Mouse (Mus musculus): Measurements from ENCODE around the gene Usp24.
A peak's percentile ranks its signal among the peaks of the same experiment; 100 is the strongest.

Gene Usp24

GRCm38 (mm10) chr4:106315921-106316350, at the start of gene Usp24:
Usp24 (plus strand) TSS chr4:106316213.
- peak; percentile 84 for DNase-seq (ENCODE audit: low read depth)

GRCm38 (mm10) chr4:106276937-106277336, 39.1 kb upstream of the Usp24 start:
- DNase-seq (ENCODE audit: low read depth) = no peak

GRCm38 (mm10) chr4:106279177-106279576, 36.8 kb upstream of the Usp24 start:
- DNase-seq (ENCODE audit: low read depth) = no peak

GRCm38 (mm10) chr4:106281128-106281491, 34.9 kb upstream of the Usp24 start:
- no peak for DNase-seq (ENCODE audit: low read depth)

GRCm38 (mm10) chr4:106281492-106282122, 34.4 kb upstream of the Usp24 start:
- no peak for DNase-seq (ENCODE audit: low read depth)

GRCm38 (mm10) chr4:106282123-106282510, 33.9 kb upstream of the Usp24 start:
- no peak for DNase-seq (ENCODE audit: low read depth)

GRCm38 (mm10) chr4:106286958-106287743, 28.9 kb upstream of the Usp24 start:
- no peak for DNase-seq (ENCODE audit: low read depth)

GRCm38 (mm10) chr4:106290201-106290600, 25.8 kb upstream of the Usp24 start:
- DNase-seq (ENCODE audit: low read depth) = no peak

- no peak for DNase-seq (ENCODE audit: low read depth)
These were observed 23.2 kb upstream of the Usp24 start for GRCm38 (mm10) chr4:106292823-106293222.

- DNase-seq (ENCODE audit: low read depth) = peak; percentile 78
These were observed 22.5 kb upstream of the Usp24 start for GRCm38 (mm10) chr4:106293378-106294090.

GRCm38 (mm10) chr4:106295696-106296095, 20.3 kb upstream of the Usp24 start:
- DNase-seq (ENCODE audit: low read depth) = no peak

GRCm38 (mm10) chr4:106296412-106297086, 19.5 kb upstream of the Usp24 start:
- DNase-seq (ENCODE audit: low read depth) = no peak

- DNase-seq (ENCODE audit: low read depth) = no peak
These were observed 14.7 kb upstream of the Usp24 start for GRCm38 (mm10) chr4:106301346-106301745.

GRCm38 (mm10) chr4:106308090-106308489, 7.9 kb upstream of the Usp24 start:
- DNase-seq (ENCODE audit: low read depth) = no peak

GRCm38 (mm10) chr4:106312651-106313050, 3.4 kb upstream of the Usp24 start:
- DNase-seq (ENCODE audit: low read depth) = no peak

GRCm38 (mm10) chr4:106313070-106313469, 2.9 kb upstream of the Usp24 start:
- DNase-seq (ENCODE audit: low read depth) = peak; percentile 54

GRCm38 (mm10) chr4:106313874-106314273, 2.1 kb upstream of the Usp24 start:
- DNase-seq (ENCODE audit: low read depth) = no peak

GRCm38 (mm10) chr4:106314291-106314690, 1.7 kb upstream of the Usp24 start:
- peak; percentile 49 for DNase-seq (ENCODE audit: low read depth)

- DNase-seq (ENCODE audit: low read depth) = peak; percentile 34
These were observed 552 bp downstream of the Usp24 start for GRCm38 (mm10) chr4:106316351-106317178.

- no peak for DNase-seq (ENCODE audit: low read depth)
These were observed 1.4 kb downstream of the Usp24 start for GRCm38 (mm10) chr4:106317179-106318055.
